Mouse (Mus musculus): ENCODE measurements around the gene Ermap.

Gene Ermap

GRCm38 (mm10) chr4:119188060-119188785, 1.6 kb downstream of the Ermap start:
- no peak for DNase-seq (ENCODE audit: low read depth, low spot score)

- no peak for DNase-seq (ENCODE audit: low read depth, low spot score)
Observed at GRCm38 (mm10) chr4:119185771-119186170, 4.0 kb downstream of the Ermap start.

GRCm38 (mm10) chr4:119183525-119183924, 6.3 kb downstream of the Ermap start:
- DNase-seq (ENCODE audit: low read depth, low spot score) = no peak

GRCm38 (mm10) chr4:119181456-119181855, 8.4 kb downstream of the Ermap start:
- no peak for DNase-seq (ENCODE audit: low read depth, low spot score)

GRCm38 (mm10) chr4:119180133-119180707, 9.6 kb downstream of the Ermap start:
- peak; percentile 53 for DNase-seq (ENCODE audit: low read depth, low spot score)

- DNase-seq (ENCODE audit: low read depth, low spot score) = no peak
Observed at GRCm38 (mm10) chr4:119178331-119178730, 11.5 kb downstream of the Ermap start.

GRCm38 (mm10) chr4:119177702-119178101, 12.1 kb downstream of the Ermap start:
- no peak for DNase-seq (ENCODE audit: low read depth, low spot score)

GRCm38 (mm10) chr4:119173851-119174453, 15.9 kb downstream of the Ermap start, which contains the start of gene Zfp691:
Gene Zfp691 (minus strand): TSS chr4:119174195.
- DNase-seq (ENCODE audit: low read depth, low spot score) = peak; percentile 99

GRCm38 (mm10) chr4:119172919-119173650, 16.7 kb downstream of the Ermap start:
- DNase-seq (ENCODE audit: low read depth, low spot score) = no peak

GRCm38 (mm10) chr4:119167663-119168062, 22.1 kb downstream of the Ermap start:
- DNase-seq (ENCODE audit: low read depth, low spot score) = peak; percentile 89

GRCm38 (mm10) chr4:119167068-119167467, 22.7 kb downstream of the Ermap start:
- peak; percentile 34 for DNase-seq (ENCODE audit: low read depth, low spot score)

- DNase-seq (ENCODE audit: low read depth, low spot score) = peak; percentile 56
Observed at GRCm38 (mm10) chr4:119165916-119166315, 23.9 kb downstream of the Ermap start.

GRCm38 (mm10) chr4:119162990-119163389, 26.8 kb downstream of the Ermap start:
- peak; percentile 36 for DNase-seq (ENCODE audit: low read depth, low spot score)

GRCm38 (mm10) chr4:119161358-119161757, 28.5 kb downstream of the Ermap start:
- no peak for DNase-seq (ENCODE audit: low read depth, low spot score)

- no peak for DNase-seq (ENCODE audit: low read depth, low spot score)
Observed at GRCm38 (mm10) chr4:119157891-119158290, 31.9 kb downstream of the Ermap start.

GRCm38 (mm10) chr4:119157186-119157585, 32.6 kb downstream of the Ermap start:
- DNase-seq (ENCODE audit: low read depth, low spot score) = peak; percentile 82

GRCm38 (mm10) chr4:119148741-119149140, 41.1 kb downstream of the Ermap start:
- DNase-seq (ENCODE audit: low read depth, low spot score) = no peak

GRCm38 (mm10) chr4:119147347-119147746, 42.5 kb downstream of the Ermap start:
- DNase-seq (ENCODE audit: low read depth, low spot score) = no peak

- no peak for DNase-seq (ENCODE audit: low read depth, low spot score)
Observed at GRCm38 (mm10) chr4:119146816-119147215, 43.0 kb downstream of the Ermap start.

GRCm38 (mm10) chr4:119142230-119142871, 47.5 kb downstream of the Ermap start:
- DNase-seq (ENCODE audit: low read depth, low spot score) = peak; percentile 94

- DNase-seq (ENCODE audit: low read depth, low spot score) = peak; percentile 77
Observed at GRCm38 (mm10) chr4:119141191-119141590, 48.6 kb downstream of the Ermap start.

GRCm38 (mm10) chr4:119140126-119140525, 49.7 kb downstream of the Ermap start:
- DNase-seq (ENCODE audit: low read depth, low spot score) = peak; percentile 88
